Mouse (Mus musculus): ENCODE measurements around the gene Scin. TPM values are rescaled to one million over a fixed set of nuclear protein-coding genes. Genes with fewer than 3 reads are reported as not detected.
"Not testable (repeated sequence)": the region's sequence is repeated elsewhere in the genome, so short reads cannot be mapped to it uniquely, and the experiment has no call there.

The Scin gene
- total RNA-seq (2021) = 1 to 10 TPM; 1.4 to 1.6 TPM
- long read RNA-seq, experiment 1, partial matches to known transcripts = 0 of 1 reads
- long read RNA-seq, experiment 1, other reads (novel, unspliced or antisense) = 1 of 1 reads
- long read RNA-seq, experiment 2, partial matches to known transcripts = 0 of 1 reads
- long read RNA-seq, experiment 2, other reads (novel, unspliced or antisense) = 1 of 1 reads

GRCm38 (mm10) chr12:40133573-40134271 is at the start of gene Scin:
Scin (minus strand) TSS chr12:40134228.
- peak; percentile 15 for DNase-seq (ENCODE audit: low spot score)

- peak; percentile 35 for DNase-seq (ENCODE audit: low spot score)
These were observed 43.1 kb upstream of the Scin start for GRCm38 (mm10) chr12:40177089-40177488.

GRCm38 (mm10) chr12:40176158-40176557 is 42.1 kb upstream of the Scin start:
- no peak for DNase-seq (ENCODE audit: low spot score)

- not testable (repeated sequence) for DNase-seq (ENCODE audit: low spot score)
These were observed 41.1 kb upstream of the Scin start for GRCm38 (mm10) chr12:40175171-40175570.

- DNase-seq (ENCODE audit: low spot score) = no peak
These were observed 37.6 kb upstream of the Scin start for GRCm38 (mm10) chr12:40171637-40172036.

GRCm38 (mm10) chr12:40169675-40170074 is 35.6 kb upstream of the Scin start:
- no peak for DNase-seq (ENCODE audit: low spot score)

- peak; percentile 22 for DNase-seq (ENCODE audit: low spot score)
These were observed 30.6 kb upstream of the Scin start for GRCm38 (mm10) chr12:40164621-40165020.

- no peak for DNase-seq (ENCODE audit: low spot score)
These were observed 26.7 kb upstream of the Scin start for GRCm38 (mm10) chr12:40160777-40161176.

- no peak for DNase-seq (ENCODE audit: low spot score)
These were observed 20.2 kb upstream of the Scin start for GRCm38 (mm10) chr12:40154188-40154587.

GRCm38 (mm10) chr12:40152353-40153069 is 18.5 kb upstream of the Scin start:
- DNase-seq (ENCODE audit: low spot score) = peak; percentile 7

GRCm38 (mm10) chr12:40147319-40147718 is 13.3 kb upstream of the Scin start:
- no peak for DNase-seq (ENCODE audit: low spot score)

- DNase-seq (ENCODE audit: low spot score) = no peak
These were observed 12.5 kb upstream of the Scin start for GRCm38 (mm10) chr12:40146510-40146909.

GRCm38 (mm10) chr12:40140706-40141105 is 6.7 kb upstream of the Scin start:
- DNase-seq (ENCODE audit: low spot score) = no peak

- no peak for DNase-seq (ENCODE audit: low spot score)
These were observed 5.6 kb upstream of the Scin start for GRCm38 (mm10) chr12:40139484-40140245.

- DNase-seq (ENCODE audit: low spot score) = no peak
These were observed 501 bp upstream of the Scin start for GRCm38 (mm10) chr12:40134529-40134928.

- DNase-seq (ENCODE audit: low spot score) = no peak
These were observed 845 bp downstream of the Scin start for GRCm38 (mm10) chr12:40133194-40133572.

- DNase-seq (ENCODE audit: low spot score) = no peak
These were observed 15.2 kb downstream of the Scin start for GRCm38 (mm10) chr12:40118872-40119271.

GRCm38 (mm10) chr12:40117045-40117444 is 17.0 kb downstream of the Scin start:
- DNase-seq (ENCODE audit: low spot score) = no peak

- DNase-seq (ENCODE audit: low spot score) = no peak
These were observed 17.8 kb downstream of the Scin start for GRCm38 (mm10) chr12:40116214-40116613.

GRCm38 (mm10) chr12:40114883-40115282 is 19.1 kb downstream of the Scin start:
- no peak for DNase-seq (ENCODE audit: low spot score)

- no peak for DNase-seq (ENCODE audit: low spot score)
These were observed 20.0 kb downstream of the Scin start for GRCm38 (mm10) chr12:40114020-40114419.

- DNase-seq (ENCODE audit: low spot score) = no peak
These were observed 20.4 kb downstream of the Scin start for GRCm38 (mm10) chr12:40113605-40114004.

Data from gastrocnemius, adult 18-20 months (tissue).